Mouse (Mus musculus): ENCODE results near the gene Dolk. TPM values are rescaled to one million over a fixed set of nuclear protein-coding genes. Genes with fewer than 3 reads are reported as not detected.

Gene Dolk
- polyA plus RNA-seq, 1 experiment from 2014 or later = 25.0 TPM

DNA sequence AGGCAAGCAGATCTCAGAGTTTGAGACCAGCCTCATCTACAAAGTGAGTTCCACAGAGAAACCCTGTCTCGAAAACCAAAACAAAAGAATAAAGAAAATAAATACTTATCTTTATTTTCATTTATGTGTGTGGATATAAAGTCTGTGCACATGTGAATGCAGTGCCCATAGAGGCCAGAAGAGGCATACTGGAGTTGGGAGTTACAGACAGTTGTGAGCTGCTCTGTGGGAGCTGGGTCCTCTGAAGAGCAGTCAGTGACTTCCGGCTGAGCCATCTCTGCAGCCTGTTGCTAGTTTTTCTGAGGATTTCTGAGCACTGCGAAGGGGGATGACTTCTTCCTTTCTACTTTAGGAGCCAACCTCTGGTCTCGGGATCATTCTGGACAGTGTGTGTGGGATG lies 30.0 kb upstream of the Dolk start:
- Histone ChIP-seq H3K27me3 (ENCODE audit: control insufficient read depth, insufficient read depth, low read length) (no peaks in the 10 kb centered on the region), H3K4me2 (ENCODE audit: low read depth, severe bottlenecking) (no peak overlapping the region), H3K4me3 (ENCODE audit: low read depth, low read length) (no peak overlapping the region), H3K9me3 (ENCODE audit: control insufficient read depth, low read length) (no peaks in the 10 kb centered on the region), H3K9ac (ENCODE audit: low read length) (no peak overlapping the region), H3K36me3 (ENCODE audit: control insufficient read depth, insufficient read depth, low read length) (peaks cover 35% of the 10 kb centered on the region), H3K27ac (replicated peaks; ENCODE audit: low read depth, low read length) (no peak overlapping the region), H3K4me1 (ENCODE audit: control insufficient read depth, insufficient read depth, low read length) (no peaks in the 10 kb centered on the region)
- 96% methylated on average over 4 of the region's 4 CpGs for WGBS
- DNase-seq (ENCODE audit: low spot score) (no peak), ATAC-seq (ENCODE audit: insufficient number of reproducible peaks, low FRiP score, low TSS enrichment, low read depth) (no peak)

DNA sequence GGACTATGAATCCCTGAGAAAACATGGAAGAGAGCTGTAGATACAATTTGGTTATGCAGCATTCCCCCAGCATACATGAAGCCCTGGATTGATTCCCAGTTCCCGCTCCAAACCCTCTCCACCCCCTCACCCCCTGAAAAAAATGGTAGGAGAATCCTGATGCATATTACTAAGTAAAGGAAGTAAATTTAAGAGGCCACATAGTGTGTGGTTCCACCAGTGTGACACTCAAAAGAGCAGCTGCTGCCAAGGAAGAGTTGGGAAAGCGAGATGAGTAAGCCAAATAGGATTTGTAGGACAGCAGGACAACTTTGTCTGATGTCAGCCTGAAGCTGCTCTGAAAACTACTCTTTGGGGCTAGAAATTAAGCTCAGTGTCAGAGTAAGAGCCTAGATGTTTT lies 25.3 kb upstream of the Dolk start:
- no peaks in the 10 kb centered on the region for H3K4me1 ChIP-seq (ENCODE audit: control insufficient read depth, insufficient read depth, low read length)
- no peaks in the 10 kb centered on the region for H3K9me3 ChIP-seq (ENCODE audit: control insufficient read depth, low read length)
- WGBS = 93% methylated on average over 2 of the region's 2 CpGs
- ATAC-seq (ENCODE audit: insufficient number of reproducible peaks, low FRiP score, low TSS enrichment, low read depth) (no peak), DNase-seq (ENCODE audit: low spot score) (no peak)
- no peak overlapping the region for H3K4me3 ChIP-seq (ENCODE audit: low read depth, low read length)
- H3K9ac ChIP-seq (ENCODE audit: low read length) = no peak overlapping the region
- H3K4me2 ChIP-seq (ENCODE audit: low read depth, severe bottlenecking) = no peak overlapping the region
- H3K27ac ChIP-seq (replicated peaks; ENCODE audit: low read depth, low read length) = no peak overlapping the region
- H3K27me3 ChIP-seq (ENCODE audit: control insufficient read depth, insufficient read depth, low read length) = no peaks in the 10 kb centered on the region
- H3K36me3 ChIP-seq (ENCODE audit: control insufficient read depth, insufficient read depth, low read length) = peaks cover 45% of the 10 kb centered on the region

DNA sequence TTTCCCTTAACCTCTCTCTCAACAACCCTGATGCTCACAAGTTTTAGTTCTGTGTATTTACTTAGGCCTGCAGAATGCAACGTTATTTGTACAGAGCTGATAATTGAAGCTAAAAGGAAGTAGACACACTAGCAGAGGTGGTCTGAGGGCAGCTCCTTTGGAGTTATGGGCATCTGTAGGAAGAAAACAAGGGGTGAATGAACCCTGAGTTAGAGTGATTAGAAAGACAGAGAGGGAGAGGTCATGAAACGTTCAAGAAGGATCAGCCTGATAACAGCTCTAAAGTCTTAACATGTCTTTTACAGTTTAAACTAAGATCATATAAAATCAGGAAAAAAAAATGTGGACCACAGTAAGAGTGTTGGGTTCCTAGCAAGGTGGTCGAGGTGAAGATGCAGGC lies 23.2 kb upstream of the Dolk start:
- Histone ChIP-seq H3K9ac (ENCODE audit: low read length) (no peak overlapping the region), H3K4me1 (ENCODE audit: control insufficient read depth, insufficient read depth, low read length) (no peaks in the 10 kb centered on the region), H3K27me3 (ENCODE audit: control insufficient read depth, insufficient read depth, low read length) (no peaks in the 10 kb centered on the region), H3K4me2 (ENCODE audit: low read depth, severe bottlenecking) (no peak overlapping the region), H3K9me3 (ENCODE audit: control insufficient read depth, low read length) (no peaks in the 10 kb centered on the region), H3K36me3 (ENCODE audit: control insufficient read depth, insufficient read depth, low read length) (peaks cover 48% of the 10 kb centered on the region), H3K27ac (replicated peaks; ENCODE audit: low read depth, low read length) (no peak overlapping the region), H3K4me3 (ENCODE audit: low read depth, low read length) (no peak overlapping the region)
- 88% methylated on average over 3 of the region's 3 CpGs for WGBS
- no peak for DNase-seq (ENCODE audit: low spot score)
- no peak for ATAC-seq (ENCODE audit: insufficient number of reproducible peaks, low FRiP score, low TSS enrichment, low read depth)

DNA sequence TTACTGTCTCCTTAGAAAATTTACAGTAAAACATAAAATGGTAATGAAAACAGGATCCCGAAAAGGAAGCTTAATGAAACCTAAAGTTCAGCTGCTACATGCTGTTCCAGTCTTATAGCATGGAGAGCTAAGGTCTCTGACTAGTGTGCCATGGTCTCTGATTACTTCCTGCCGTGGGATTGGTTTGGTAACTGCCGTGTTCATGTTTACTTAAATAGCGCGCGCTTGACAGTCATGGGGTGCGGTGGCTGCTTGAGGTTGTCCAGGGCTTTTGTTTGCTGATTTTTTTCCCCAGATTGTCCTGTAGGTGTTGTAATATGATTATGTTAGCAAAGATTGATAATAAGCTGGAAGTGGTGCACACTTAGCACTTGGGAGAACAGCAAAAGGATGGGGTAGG lies 20.0 kb upstream of the Dolk start:
- Histone ChIP-seq H3K27ac (replicated peaks; ENCODE audit: low read depth, low read length) (no peak overlapping the region), H3K36me3 (ENCODE audit: control insufficient read depth, insufficient read depth, low read length) (peaks cover 45% of the 10 kb centered on the region), H3K4me2 (ENCODE audit: low read depth, severe bottlenecking) (no peak overlapping the region), H3K9me3 (ENCODE audit: control insufficient read depth, low read length) (no peaks in the 10 kb centered on the region), H3K4me3 (ENCODE audit: low read depth, low read length) (no peak overlapping the region), H3K9ac (ENCODE audit: low read length) (no peak overlapping the region), H3K4me1 (ENCODE audit: control insufficient read depth, insufficient read depth, low read length) (no peaks in the 10 kb centered on the region), H3K27me3 (ENCODE audit: control insufficient read depth, insufficient read depth, low read length) (no peaks in the 10 kb centered on the region)
- 94% methylated on average over 7 of the region's 7 CpGs for WGBS
- no peak for DNase-seq (ENCODE audit: low spot score)
- ATAC-seq (ENCODE audit: insufficient number of reproducible peaks, low FRiP score, low TSS enrichment, low read depth) = no peak

DNA sequence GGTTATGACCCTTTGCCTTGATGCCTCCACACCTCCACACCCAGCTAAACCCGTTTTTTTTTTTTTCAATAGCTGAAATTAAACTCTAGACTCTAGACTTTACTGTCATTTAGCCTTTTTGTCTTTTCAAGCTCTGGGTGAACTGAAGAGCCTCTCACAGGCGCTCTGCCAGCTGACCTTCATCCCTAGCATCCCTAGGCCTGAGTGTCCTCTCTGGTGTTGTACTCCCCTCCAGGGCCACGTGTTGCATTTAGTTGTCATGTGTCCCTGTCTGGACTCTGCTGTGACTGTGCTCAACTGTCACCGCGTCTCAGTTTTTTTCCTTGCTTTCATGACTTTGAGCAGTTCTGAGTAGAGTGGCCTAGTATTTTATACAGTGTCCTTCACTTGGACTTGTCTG lies 13.8 kb upstream of the Dolk start:
- no peak overlapping the region for H3K4me3 ChIP-seq (ENCODE audit: low read depth, low read length)
- no peaks in the 10 kb centered on the region for H3K27me3 ChIP-seq (ENCODE audit: control insufficient read depth, insufficient read depth, low read length)
- WGBS = 86% methylated on average over 5 of the region's 5 CpGs
- H3K27ac ChIP-seq (replicated peaks; ENCODE audit: low read depth, low read length) = no peak overlapping the region
- no peaks in the 10 kb centered on the region for H3K9me3 ChIP-seq (ENCODE audit: control insufficient read depth, low read length)
- no peaks in the 10 kb centered on the region for H3K4me1 ChIP-seq (ENCODE audit: control insufficient read depth, insufficient read depth, low read length)
- DNase-seq (ENCODE audit: low spot score) (no peak), ATAC-seq (ENCODE audit: insufficient number of reproducible peaks, low FRiP score, low TSS enrichment, low read depth) (no peak)
- H3K9ac ChIP-seq (ENCODE audit: low read length) = no peak overlapping the region
- H3K36me3 ChIP-seq (ENCODE audit: control insufficient read depth, insufficient read depth, low read length) = peaks cover 22% of the 10 kb centered on the region; the same call in 1 of the 2 replicates
- H3K4me2 ChIP-seq (ENCODE audit: low read depth, severe bottlenecking) = no peak overlapping the region

DNA sequence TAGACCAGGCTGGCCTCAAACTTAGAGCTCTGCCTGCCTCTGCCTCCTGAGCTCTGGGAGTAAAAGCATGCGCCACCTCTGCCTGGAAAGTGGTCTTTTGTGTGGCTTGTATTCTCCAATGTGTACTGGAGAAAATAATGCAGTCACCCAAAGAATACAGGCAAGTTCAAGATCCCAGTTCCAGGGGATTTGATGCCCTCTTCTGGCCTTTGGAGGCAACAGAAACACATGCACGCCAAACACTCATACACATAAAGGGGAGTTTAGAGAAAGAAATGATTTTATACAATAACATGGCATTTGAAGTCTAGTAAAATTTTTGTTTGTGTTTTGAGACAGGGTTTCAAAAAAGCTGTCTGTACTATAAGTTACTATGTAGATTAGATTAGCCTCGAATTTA lies 13.4 kb upstream of the Dolk start:
- H3K27ac ChIP-seq (replicated peaks; ENCODE audit: low read depth, low read length) = no peak overlapping the region
- H3K36me3 ChIP-seq (ENCODE audit: control insufficient read depth, insufficient read depth, low read length) = peaks cover 17% of the 10 kb centered on the region; the same call in 1 of the 2 replicates
- WGBS = 86% methylated on average over 3 of the region's 3 CpGs
- no peak overlapping the region for H3K9ac ChIP-seq (ENCODE audit: low read length)
- no peak overlapping the region for H3K4me3 ChIP-seq (ENCODE audit: low read depth, low read length)
- DNase-seq (ENCODE audit: low spot score) (no peak), ATAC-seq (ENCODE audit: insufficient number of reproducible peaks, low FRiP score, low TSS enrichment, low read depth) (no peak)
- no peaks in the 10 kb centered on the region for H3K4me1 ChIP-seq (ENCODE audit: control insufficient read depth, insufficient read depth, low read length)
- no peak overlapping the region for H3K4me2 ChIP-seq (ENCODE audit: low read depth, severe bottlenecking)
- H3K27me3 ChIP-seq (ENCODE audit: control insufficient read depth, insufficient read depth, low read length) = no peaks in the 10 kb centered on the region
- H3K9me3 ChIP-seq (ENCODE audit: control insufficient read depth, low read length) = no peaks in the 10 kb centered on the region

DNA sequence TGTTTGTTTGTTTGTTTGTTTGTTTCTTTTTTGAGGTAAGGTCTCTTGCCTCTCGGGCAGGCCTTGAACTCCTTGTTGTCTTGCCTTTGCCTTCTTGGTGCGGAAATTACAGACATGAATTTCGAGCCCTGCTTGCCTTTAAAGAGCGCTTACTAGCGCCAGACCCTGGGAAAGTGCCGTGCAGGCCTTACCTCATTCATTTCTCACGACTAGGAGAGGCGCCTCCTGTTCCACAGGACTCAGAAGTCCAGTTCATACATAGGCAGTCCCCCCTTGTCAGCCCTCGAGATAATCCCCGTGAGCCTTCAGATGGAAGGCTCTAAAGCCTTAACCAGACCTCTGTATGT lies 866 bp upstream of the Dolk start:
- Histone ChIP-seq H3K9me3 (ENCODE audit: control insufficient read depth, low read length) (no peaks in the 10 kb centered on the region), H3K4me1 (ENCODE audit: control insufficient read depth, insufficient read depth, low read length) (peaks cover 13% of the 10 kb centered on the region), H3K36me3 (ENCODE audit: control insufficient read depth, insufficient read depth, low read length) (0 out of 2 replicates have a peak, but pooled peaks cover 4% of the 10 kb centered on the region), H3K4me2 (ENCODE audit: low read depth, severe bottlenecking) (peak overlapping the region; percentile 59), H3K9ac (ENCODE audit: low read length) (peak overlapping the region; percentile 79), H3K27me3 (ENCODE audit: control insufficient read depth, insufficient read depth, low read length) (no peaks in the 10 kb centered on the region), H3K27ac (replicated peaks; ENCODE audit: low read depth, low read length) (no peak overlapping the region), H3K4me3 (ENCODE audit: low read depth, low read length) (peak overlapping the region; percentile 84)
- peak; percentile 50 for DNase-seq (ENCODE audit: low spot score)
- no peak for ATAC-seq (ENCODE audit: insufficient number of reproducible peaks, low FRiP score, low TSS enrichment, low read depth)
- WGBS = under 1% methylated on average over 10 of the region's 10 CpGs

DNA sequence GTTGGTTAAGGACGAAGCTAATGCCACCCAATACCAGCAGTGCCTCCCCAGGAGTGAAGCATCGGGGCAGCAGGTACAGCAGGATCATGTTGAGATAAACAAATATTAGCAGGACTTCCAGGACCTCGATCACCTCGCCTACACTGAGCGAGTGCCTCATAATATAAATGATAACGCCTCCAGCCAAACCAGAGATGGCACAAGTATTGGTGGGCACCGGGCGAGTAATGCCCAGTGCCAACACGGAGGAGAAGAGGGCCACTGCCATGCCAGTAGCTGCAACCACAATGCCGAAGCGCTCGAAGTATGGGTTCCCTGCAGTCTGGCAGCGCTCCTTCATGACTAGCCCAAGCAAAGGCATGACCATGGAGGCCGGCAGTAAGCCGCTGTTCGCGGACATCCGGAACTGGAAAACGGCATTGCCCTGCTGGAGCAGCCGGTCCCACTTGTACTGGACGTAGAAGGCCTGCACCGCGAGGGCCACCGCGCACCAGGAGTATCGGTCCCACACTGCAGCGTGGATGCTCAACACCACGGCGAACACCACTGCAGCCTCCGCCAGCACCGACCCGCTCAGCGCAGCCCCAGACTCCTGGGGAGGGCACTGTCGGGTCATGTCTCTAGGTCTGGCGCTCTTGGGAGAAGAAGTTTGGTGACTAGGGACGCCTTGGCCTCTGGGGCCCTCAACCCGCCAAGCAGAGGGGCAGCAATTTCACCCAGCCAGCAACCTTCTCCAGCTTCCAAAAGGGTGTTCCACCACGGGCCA lies 535 bp downstream of the Dolk start:
- Histone ChIP-seq H3K9ac (ENCODE audit: low read length) (peak overlapping the region; percentile 9), H3K36me3 (ENCODE audit: control insufficient read depth, insufficient read depth, low read length) (0 out of 2 replicates have a peak, but pooled peaks cover 2% of the 10 kb centered on the region), H3K27ac (replicated peaks; ENCODE audit: low read depth, low read length) (no peak overlapping the region), H3K9me3 (ENCODE audit: control insufficient read depth, low read length) (no peaks in the 10 kb centered on the region), H3K4me3 (ENCODE audit: low read depth, low read length) (peak overlapping the region; percentile 84), H3K4me2 (ENCODE audit: low read depth, severe bottlenecking) (peak overlapping the region; percentile 75), H3K4me1 (ENCODE audit: control insufficient read depth, insufficient read depth, low read length) (peaks cover 13% of the 10 kb centered on the region), H3K27me3 (ENCODE audit: control insufficient read depth, insufficient read depth, low read length) (no peaks in the 10 kb centered on the region)
- no peak for DNase-seq (ENCODE audit: low spot score)
- peak; percentile 45 for ATAC-seq (ENCODE audit: insufficient number of reproducible peaks, low FRiP score, low TSS enrichment, low read depth)
- 16% methylated on average over 38 of the region's 38 CpGs for WGBS

DNA sequence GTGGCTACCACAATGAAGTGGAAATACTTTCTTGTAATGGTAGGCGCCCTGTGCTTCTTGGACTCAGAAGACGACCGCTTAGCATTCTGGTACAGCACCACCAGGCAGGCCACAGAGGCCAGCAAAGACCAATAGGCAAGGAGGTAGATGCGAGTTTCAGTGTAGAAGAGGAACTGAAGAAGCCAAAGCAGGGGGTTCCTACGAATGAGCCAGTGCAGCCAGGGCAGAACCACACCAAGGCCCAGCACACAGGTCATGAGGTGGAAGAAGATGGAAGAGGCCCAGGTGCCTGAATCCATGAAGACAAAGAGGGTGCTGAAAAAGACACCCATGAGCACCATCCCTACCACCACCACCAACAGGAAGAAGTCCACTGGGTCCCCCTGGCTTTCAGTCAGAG lies 1.1 kb downstream of the Dolk start:
- H3K9me3 ChIP-seq (ENCODE audit: control insufficient read depth, low read length) = no peaks in the 10 kb centered on the region
- H3K36me3 ChIP-seq (ENCODE audit: control insufficient read depth, insufficient read depth, low read length) = 0 out of 2 replicates have a peak, but pooled peaks cover 2% of the 10 kb centered on the region
- H3K4me3 ChIP-seq (ENCODE audit: low read depth, low read length) = peak overlapping the region; percentile 84
- H3K27ac ChIP-seq (replicated peaks; ENCODE audit: low read depth, low read length) = no peak overlapping the region
- no peak overlapping the region; the same call in 1 of the 2 replicates for H3K9ac ChIP-seq (ENCODE audit: low read length)
- H3K4me1 ChIP-seq (ENCODE audit: control insufficient read depth, insufficient read depth, low read length) = peaks cover 13% of the 10 kb centered on the region
- 93% methylated on average over 5 of the region's 5 CpGs for WGBS
- DNase-seq (ENCODE audit: low spot score) (no peak), ATAC-seq (ENCODE audit: insufficient number of reproducible peaks, low FRiP score, low TSS enrichment, low read depth) (no peak)
- H3K27me3 ChIP-seq (ENCODE audit: control insufficient read depth, insufficient read depth, low read length) = no peaks in the 10 kb centered on the region
- peak overlapping the region; percentile 75 for H3K4me2 ChIP-seq (ENCODE audit: low read depth, severe bottlenecking)

Data from limb, embryonic 11.5 days (tissue).